Mouse (Mus musculus): ENCODE measurements around the gene Slc25a1. TPM values are rescaled to one million over a fixed set of nuclear protein-coding genes. Genes with fewer than 3 reads are reported as not detected.
A peak's percentile ranks its signal among the peaks of the same experiment; 100 is the strongest.

Slc25a1 gene
- polyA plus RNA-seq, 2 experiments, result 33.4 to 50.6 TPM

DNA sequence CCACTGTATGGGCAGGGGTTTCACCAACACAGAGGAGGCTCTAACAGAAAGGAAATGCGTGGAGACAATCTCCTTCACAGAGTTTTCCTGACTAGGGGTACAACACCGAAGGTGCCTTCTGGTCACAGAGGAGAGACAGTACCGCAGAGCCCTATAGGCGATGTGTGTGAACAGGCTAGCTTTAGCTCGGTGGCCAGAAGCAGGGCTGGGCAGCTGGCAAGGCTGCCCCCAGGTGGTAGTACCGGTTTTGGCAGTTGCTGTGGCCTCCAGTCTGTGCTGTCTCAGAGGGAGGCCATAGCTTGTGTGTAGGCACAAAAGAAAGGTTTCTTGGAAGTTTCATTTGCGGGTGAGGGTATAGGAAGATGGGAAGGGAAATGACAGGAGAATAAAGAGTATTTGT, 10.8 kb upstream of the Slc25a1 start:
- Histone ChIP-seq H3K4me2 (ENCODE audit: low read depth) (peak overlapping the region; percentile 42), H3K9ac (replicated peaks) (peak overlapping the region; percentile 38), H3K4me3 (ENCODE audit: insufficient read depth in 1 of 2, low read depth in 2 of 2, low read length in 2 of 2) (no peak overlapping the region), H3K27me3 (ENCODE audit: control insufficient read depth, insufficient read depth, low read length) (no peaks in the 10 kb centered on the region), H3K9me3 (ENCODE audit: control insufficient read depth, low read length) (no peaks in the 10 kb centered on the region), H3K4me1 (replicated peaks; ENCODE audit: control insufficient read depth in 2 of 2, insufficient read depth in 2 of 2, low read length in 1 of 2) (peaks cover 21 to 30% of the 10 kb centered on the region in 2 experiments), H3K27ac (peak overlapping the region; percentile 70), H3K36me3 (replicated peaks; ENCODE audit: control insufficient read depth, insufficient read depth, low read depth) (no peaks in the 10 kb centered on the region)
- 6% methylated on average over 7 of the region's 7 CpGs for WGBS (ENCODE audit: insufficient replicate concordance)
- peak; percentile 91 for ATAC-seq (ENCODE audit: insufficient read depth)
- peak; percentile 60 to 61 (median 61) for DNase-seq (ENCODE audit: low read depth in 3 of 3, low spot score in 3 of 3)
- TF ChIP-seq EP300 (IDR thresholded peaks at IDR 0.05; ENCODE audit: low read depth) (no peak), CTCF (IDR thresholded peaks at IDR 0.05; ENCODE audit: low read depth) (peak; percentile 96)

- H3K9ac ChIP-seq (replicated peaks), result no peak overlapping the region
- DNase-seq (ENCODE audit: low read depth in 3 of 3, low spot score in 3 of 3), result no peak
- H3K4me1 ChIP-seq (replicated peaks; ENCODE audit: control insufficient read depth in 2 of 2, insufficient read depth in 2 of 2, low read length in 1 of 2), result peaks cover 27 to 35% of the 10 kb centered on the region in 2 experiments
- H3K27ac ChIP-seq, result peak overlapping the region; percentile 70; the same call in 1 of the 2 replicates
- no peaks in the 10 kb centered on the region for H3K9me3 ChIP-seq (ENCODE audit: control insufficient read depth, low read length)
- 27% methylated on average over 7 of the region's 7 CpGs for WGBS (ENCODE audit: insufficient replicate concordance)
- ATAC-seq (ENCODE audit: insufficient read depth), result no peak
- H3K4me3 ChIP-seq (ENCODE audit: insufficient read depth in 1 of 2, low read depth in 2 of 2, low read length in 2 of 2), result no peak overlapping the region
- no peaks in the 10 kb centered on the region for H3K36me3 ChIP-seq (replicated peaks; ENCODE audit: control insufficient read depth, insufficient read depth, low read depth)
- H3K4me2 ChIP-seq (ENCODE audit: low read depth), result peak overlapping the region; percentile 42; the same call in 1 of the 2 replicates
- no peaks in the 10 kb centered on the region for H3K27me3 ChIP-seq (ENCODE audit: control insufficient read depth, insufficient read depth, low read length)
- TF ChIP-seq CTCF (IDR thresholded peaks at IDR 0.05; ENCODE audit: low read depth), result no peak
- no peak for TF ChIP-seq EP300 (IDR thresholded peaks at IDR 0.05; ENCODE audit: low read depth)
These were observed 10.2 kb upstream of the Slc25a1 start for GRCm38 (mm10) chr16:17938187-17938586.

DNA sequence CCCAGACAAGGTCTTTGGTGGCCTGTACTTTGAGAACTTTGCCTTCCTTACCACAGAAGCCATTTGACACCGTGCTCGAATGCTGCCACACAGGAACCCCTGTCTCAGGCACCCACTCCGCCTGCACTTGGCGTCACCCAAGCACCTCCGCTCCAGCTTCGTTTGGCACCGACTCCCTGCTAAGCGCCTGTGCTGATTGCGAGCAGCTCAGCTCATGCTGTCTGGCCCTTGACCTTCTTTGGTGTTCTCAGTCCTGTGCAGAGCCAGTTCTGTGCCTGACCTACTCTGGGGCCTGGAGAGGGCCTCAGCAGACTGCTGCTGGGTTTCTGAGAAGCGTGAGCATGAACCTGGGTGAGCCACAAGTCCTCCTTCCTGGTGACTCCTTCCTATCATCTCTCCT, 8.8 kb upstream of the Slc25a1 start:
- no peaks in the 10 kb centered on the region for H3K9me3 ChIP-seq (ENCODE audit: control insufficient read depth, low read length)
- H3K4me1 ChIP-seq (replicated peaks; ENCODE audit: control insufficient read depth in 2 of 2, insufficient read depth in 2 of 2, low read length in 1 of 2), result peaks cover 27 to 35% of the 10 kb centered on the region in 2 experiments
- WGBS (ENCODE audit: insufficient replicate concordance), result 70% methylated on average over 10 of the region's 10 CpGs
- H3K4me2 ChIP-seq (ENCODE audit: low read depth), result no peak overlapping the region
- H3K4me3 ChIP-seq (ENCODE audit: insufficient read depth in 1 of 2, low read depth in 2 of 2, low read length in 2 of 2), result no peak overlapping the region
- no peak for DNase-seq (ENCODE audit: low read depth in 3 of 3, low spot score in 3 of 3)
- H3K27me3 ChIP-seq (ENCODE audit: control insufficient read depth, insufficient read depth, low read length), result no peaks in the 10 kb centered on the region
- H3K9ac ChIP-seq (replicated peaks), result no peak overlapping the region
- no peak for ATAC-seq (ENCODE audit: insufficient read depth)
- no peak for TF ChIP-seq CTCF (IDR thresholded peaks at IDR 0.05; ENCODE audit: low read depth)
- TF ChIP-seq EP300 (IDR thresholded peaks at IDR 0.05; ENCODE audit: low read depth), result no peak
- H3K27ac ChIP-seq, result no peak overlapping the region
- H3K36me3 ChIP-seq (replicated peaks; ENCODE audit: control insufficient read depth, insufficient read depth, low read depth), result no peaks in the 10 kb centered on the region

GRCm38 (mm10) chr16:17934445-17934910, 6.5 kb upstream of the Slc25a1 start:
- TF ChIP-seq EP300 (IDR thresholded peaks at IDR 0.05; ENCODE audit: low read depth), result no peak
- TF ChIP-seq CTCF (IDR thresholded peaks at IDR 0.05; ENCODE audit: low read depth), result peak; percentile 40
- no peak for ATAC-seq (ENCODE audit: insufficient read depth)
- Histone ChIP-seq H3K4me2 (ENCODE audit: low read depth) (no peak overlapping the region), H3K36me3 (replicated peaks; ENCODE audit: control insufficient read depth, insufficient read depth, low read depth) (no peaks in the 10 kb centered on the region), H3K27ac (peak overlapping the region; percentile 79), H3K4me3 (ENCODE audit: insufficient read depth in 1 of 2, low read depth in 2 of 2, low read length in 2 of 2) (no peak overlapping the region), H3K9ac (replicated peaks) (no peak overlapping the region; the same call in 1 of the 2 replicates), H3K27me3 (ENCODE audit: control insufficient read depth, insufficient read depth, low read length) (no peaks in the 10 kb centered on the region), H3K4me1 (replicated peaks; ENCODE audit: control insufficient read depth in 2 of 2, insufficient read depth in 2 of 2, low read length in 1 of 2) (peaks cover 26 to 34% of the 10 kb centered on the region in 2 experiments), H3K9me3 (ENCODE audit: control insufficient read depth, low read length) (no peaks in the 10 kb centered on the region)
- no peak for DNase-seq (ENCODE audit: low read depth in 3 of 3, low spot score in 3 of 3)
- WGBS (ENCODE audit: insufficient replicate concordance), result 25% methylated on average over 3 of the region's 3 CpGs

DNA sequence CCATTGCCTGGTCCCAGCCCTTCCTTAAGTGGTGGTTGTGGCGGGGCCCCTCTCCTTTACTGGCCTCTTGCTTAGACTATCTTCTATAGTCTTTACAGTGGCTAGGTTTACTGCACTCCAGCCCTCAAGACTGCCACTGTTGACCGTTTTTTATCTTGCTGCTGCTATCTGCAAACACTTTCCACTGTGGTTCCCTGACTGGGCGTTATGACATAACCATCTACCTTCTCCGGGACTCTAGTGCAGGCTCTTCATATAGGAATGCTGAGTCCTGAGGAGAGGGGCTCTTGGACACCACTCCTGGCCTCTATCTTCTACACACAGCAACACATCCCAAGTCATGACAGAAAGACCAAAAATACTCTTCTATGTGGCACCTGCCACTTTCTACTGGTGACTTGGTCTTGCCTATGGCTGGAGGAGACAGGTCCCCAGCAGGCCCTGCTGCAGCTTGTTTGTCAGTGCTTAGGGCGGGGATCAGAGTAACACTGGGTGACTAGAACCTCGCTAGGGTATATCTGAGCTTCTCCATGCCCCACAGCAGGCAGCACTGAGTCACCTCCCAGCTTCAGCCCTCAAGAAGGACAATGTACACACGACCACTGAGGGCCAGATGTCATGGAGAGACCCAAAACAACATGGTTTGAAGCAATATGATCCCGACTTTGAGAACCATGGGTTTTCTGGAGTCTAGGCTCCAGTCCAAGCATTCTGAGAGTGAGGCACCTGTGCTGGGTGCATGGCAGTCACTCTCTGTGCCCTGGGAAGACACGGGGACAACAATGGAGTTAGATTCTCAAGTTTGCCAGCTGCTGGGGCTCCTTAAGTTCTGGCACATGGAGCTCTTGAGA, 5.8 kb upstream of the Slc25a1 start:
- DNase-seq (ENCODE audit: low read depth in 3 of 3, low spot score in 3 of 3), result no peak
- Histone ChIP-seq H3K9ac (replicated peaks) (no peak overlapping the region; the same call in 1 of the 2 replicates), H3K4me2 (ENCODE audit: low read depth) (no peak overlapping the region), H3K27me3 (ENCODE audit: control insufficient read depth, insufficient read depth, low read length) (no peaks in the 10 kb centered on the region), H3K9me3 (ENCODE audit: control insufficient read depth, low read length) (no peaks in the 10 kb centered on the region), H3K4me1 (replicated peaks; ENCODE audit: control insufficient read depth in 2 of 2, insufficient read depth in 2 of 2, low read length in 1 of 2) (peaks cover 23 to 30% of the 10 kb centered on the region in 2 experiments), H3K27ac (peak overlapping the region; percentile 79), H3K4me3 (ENCODE audit: insufficient read depth in 1 of 2, low read depth in 2 of 2, low read length in 2 of 2) (no peak overlapping the region), H3K36me3 (replicated peaks; ENCODE audit: control insufficient read depth, insufficient read depth, low read depth) (no peaks in the 10 kb centered on the region)
- 19% methylated on average over 9 of the region's 9 CpGs for WGBS (ENCODE audit: insufficient replicate concordance)
- ATAC-seq (ENCODE audit: insufficient read depth), result peak; percentile 78
- TF ChIP-seq EP300 (IDR thresholded peaks at IDR 0.05; ENCODE audit: low read depth), result peak; percentile 59
- no peak for TF ChIP-seq CTCF (IDR thresholded peaks at IDR 0.05; ENCODE audit: low read depth)
